Mouse (Mus musculus) mouse trophoblast stem cell (cell line): ENCODE results near the gene Ctf1.

Source experiments
- in situ Hi-C, 2 experiments: fragments of 300-500 bp; cut with MseI, MboI; formaldehyde crosslinking; loops; 2 replicates in 1 of 2; 3 replicates in 1 of 2; pipeline ENCODE4 v1.15.1; 2025

Gene Ctf1

GRCm38 (mm10) chr7:127712461-127713385 is at the start of gene Ctf1:
Ctf1 (plus strand) TSS chr7:127712736.
- in situ Hi-C loops, result no loop called here

GRCm38 (mm10) chr7:127662926-127663325 is 49.6 kb upstream of the Ctf1 start:
- in situ Hi-C loops, result no loop called here

- in situ Hi-C loops, result no loop called here
These were observed 46.4 kb upstream of the Ctf1 start for GRCm38 (mm10) chr7:127666066-127666654.

- in situ Hi-C loops, result no loop called here
These were observed 45.9 kb upstream of the Ctf1 start for GRCm38 (mm10) chr7:127666679-127667078.

DNA sequence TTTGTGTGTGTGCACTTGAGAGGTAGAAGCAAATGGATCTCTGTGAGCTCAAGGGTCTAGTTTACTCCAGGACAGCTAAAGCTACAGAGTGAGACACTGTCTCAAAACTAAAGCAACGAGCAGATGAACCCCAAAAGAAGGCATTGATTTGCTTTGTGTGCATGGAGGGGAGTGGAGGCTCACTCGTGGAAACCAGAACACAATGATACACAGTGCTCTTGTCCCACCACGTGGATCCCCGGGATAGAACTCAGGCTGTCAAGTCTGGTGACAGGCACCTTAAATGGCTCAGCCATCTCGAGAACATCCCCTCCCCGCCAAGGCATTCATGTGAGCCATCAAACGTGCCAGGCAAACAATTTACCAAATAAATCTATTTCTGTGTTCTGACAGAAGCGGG is 45.4 kb upstream of the Ctf1 start:
- in situ Hi-C loops, result no loop called here

DNA sequence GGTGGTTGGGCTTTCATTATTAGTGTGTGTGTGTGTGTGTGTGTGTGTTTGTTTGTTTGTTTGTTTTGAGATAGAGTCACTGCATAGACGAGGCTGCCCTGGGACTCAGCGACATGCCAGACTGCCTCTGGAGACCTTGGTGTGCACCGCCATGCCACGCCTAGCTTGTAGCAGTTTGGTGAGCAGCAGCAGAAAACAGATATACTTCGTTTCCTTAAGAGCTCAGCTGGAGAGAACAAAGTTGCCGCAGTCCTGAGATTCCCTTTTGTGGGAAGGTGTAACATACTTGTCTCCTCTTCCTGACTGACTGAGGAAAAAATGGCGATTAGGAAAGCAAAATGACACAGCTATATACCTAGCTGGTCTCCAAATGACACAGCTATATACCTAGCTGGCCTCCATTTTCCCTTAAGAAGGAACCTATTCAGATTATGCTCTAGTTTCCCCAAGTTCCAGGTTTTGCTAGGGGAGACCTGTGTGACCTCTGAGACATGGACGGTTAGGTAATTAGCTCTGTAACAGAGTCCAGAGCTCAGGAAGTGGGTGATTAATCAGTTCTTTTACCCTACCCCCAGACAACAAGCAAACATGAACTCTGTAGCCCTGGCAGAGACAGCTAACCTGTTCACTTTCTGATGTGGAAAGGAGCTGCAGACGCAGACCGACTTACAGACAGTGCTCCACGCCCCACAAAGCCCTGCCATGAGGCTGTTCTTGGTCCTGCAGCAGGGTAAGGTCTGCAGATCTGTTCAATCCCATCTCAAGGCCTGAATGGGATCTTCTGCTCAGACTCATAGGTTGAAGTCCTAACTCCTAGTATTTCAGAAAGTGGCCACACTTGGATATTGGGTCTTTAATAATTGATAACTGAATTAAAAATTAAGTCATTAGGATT is 40.4 kb upstream of the Ctf1 start:
- in situ Hi-C loops, result no loop called here

DNA sequence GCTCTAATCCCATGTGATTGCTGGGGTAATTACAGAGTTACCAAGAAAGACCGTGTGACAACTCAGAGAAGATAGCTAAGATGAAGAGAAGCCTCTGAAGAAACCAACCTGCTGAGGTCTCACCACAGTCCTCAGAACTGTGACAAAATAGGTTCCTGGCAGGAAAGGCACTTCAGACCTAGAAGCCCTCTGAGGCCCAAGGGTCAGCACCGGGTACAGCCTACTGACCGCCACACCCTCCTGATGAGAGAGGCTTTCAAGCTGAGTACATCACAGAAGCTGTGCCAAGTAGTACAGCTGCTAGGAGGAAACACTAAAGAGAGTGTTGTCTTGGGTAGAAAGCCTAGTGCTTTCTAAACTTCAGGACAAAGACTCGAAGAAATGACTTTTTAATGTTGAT is 39.8 kb upstream of the Ctf1 start:
- in situ Hi-C loops, result no loop called here

GRCm38 (mm10) chr7:127674977-127675376 is 37.6 kb upstream of the Ctf1 start:
- in situ Hi-C loops, result no loop called here

DNA sequence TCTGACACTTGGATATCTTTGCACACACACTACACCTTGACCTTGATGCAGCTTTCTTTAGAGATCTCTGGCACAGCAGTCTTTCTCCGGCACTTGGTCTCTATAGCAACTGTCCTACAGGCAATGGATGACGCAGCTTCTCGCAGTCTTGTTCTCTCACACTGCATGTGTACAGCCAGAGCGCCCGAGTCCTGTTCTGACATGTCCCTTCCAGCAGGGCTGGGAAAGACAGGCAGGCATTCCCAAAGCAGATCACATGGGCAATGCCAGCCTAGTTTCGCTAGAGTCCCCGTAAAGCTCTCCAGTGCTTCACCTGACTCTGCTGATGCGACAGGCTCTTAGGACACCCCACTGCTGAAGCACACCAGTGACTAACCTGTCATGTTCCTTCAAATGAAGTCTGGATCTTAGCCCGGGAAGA is 37.1 kb upstream of the Ctf1 start:
- in situ Hi-C loops, result no loop called here

- in situ Hi-C loops, result no loop called here
These were observed 35.5 kb upstream of the Ctf1 start for GRCm38 (mm10) chr7:127677077-127677476.

DNA sequence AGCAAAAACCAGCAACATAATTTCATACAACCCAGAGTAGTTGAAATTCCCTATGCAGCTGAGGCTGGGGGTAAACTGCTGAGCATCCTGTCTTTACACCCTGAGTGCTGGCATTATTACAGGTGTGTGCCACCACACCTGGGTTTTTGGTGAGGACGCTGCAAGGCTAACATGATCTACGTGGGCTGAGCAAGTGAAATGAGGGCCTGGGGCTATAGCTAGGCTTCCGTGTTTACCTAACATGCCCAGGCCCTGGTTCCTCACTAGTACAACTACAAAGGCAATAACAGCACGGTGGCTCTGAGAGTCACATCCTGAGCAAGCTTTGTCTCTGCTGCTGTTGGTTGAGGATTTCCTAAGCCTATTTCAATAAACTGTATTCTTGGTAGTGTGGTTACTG is 34.9 kb upstream of the Ctf1 start:
- in situ Hi-C loops, result no loop called here

DNA sequence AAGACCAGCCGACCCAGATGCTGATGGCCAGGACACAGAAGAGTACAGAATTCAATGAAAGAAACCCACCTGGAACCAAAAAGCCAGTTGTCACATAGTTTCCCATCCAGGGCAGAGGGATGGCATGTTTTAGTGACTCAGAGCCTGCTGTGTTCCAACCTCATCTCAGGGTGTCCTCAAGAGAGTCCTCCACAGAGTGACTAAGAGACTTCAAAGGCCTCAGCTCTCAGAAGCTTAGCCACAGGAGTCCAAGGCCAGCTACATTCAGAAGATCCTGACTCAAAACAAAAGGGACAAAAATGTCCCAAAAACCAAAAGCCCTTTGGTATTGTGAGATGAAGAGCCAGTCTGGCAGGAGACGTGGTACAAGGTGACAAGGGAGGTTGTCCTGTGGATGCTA is 33.7 kb upstream of the Ctf1 start:
- in situ Hi-C loops, result no loop called here

- in situ Hi-C loops, result no loop called here
These were observed 32.0 kb upstream of the Ctf1 start for GRCm38 (mm10) chr7:127680541-127680940.

DNA sequence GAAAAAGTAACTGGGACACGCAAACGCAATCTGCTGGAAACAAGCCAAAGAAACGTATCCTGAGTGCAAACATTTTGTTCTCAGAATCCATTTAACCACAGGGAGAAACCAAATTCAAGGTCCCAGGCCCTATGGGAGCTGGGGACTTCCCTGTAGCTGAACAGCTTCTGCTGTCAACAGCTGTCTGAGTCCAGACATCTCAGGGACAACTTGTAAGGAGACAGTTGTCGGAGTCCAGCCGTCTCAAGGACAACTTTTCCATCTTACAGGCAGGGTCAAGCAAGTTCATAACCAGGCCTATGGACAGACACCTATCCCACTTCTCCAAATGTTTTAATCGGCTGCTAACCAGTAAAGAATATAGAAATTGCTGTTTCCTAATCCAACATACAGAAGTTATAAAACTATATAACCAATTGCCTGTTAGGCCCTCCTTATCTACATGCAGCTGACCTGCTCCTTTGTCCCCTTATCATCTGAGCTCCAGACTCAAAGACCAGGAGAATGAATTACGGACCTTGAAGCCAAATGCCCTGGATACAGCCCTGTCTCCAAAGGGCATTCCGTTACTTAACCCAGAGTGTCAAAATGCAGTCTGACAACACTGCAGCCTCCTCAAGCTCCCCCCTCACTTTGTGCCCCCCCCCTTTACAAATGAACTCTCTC is 30.5 kb upstream of the Ctf1 start:
- in situ Hi-C loops, result no loop called here

- in situ Hi-C loops, result no loop called here
These were observed 27.1 kb upstream of the Ctf1 start for GRCm38 (mm10) chr7:127685304-127686018.

DNA sequence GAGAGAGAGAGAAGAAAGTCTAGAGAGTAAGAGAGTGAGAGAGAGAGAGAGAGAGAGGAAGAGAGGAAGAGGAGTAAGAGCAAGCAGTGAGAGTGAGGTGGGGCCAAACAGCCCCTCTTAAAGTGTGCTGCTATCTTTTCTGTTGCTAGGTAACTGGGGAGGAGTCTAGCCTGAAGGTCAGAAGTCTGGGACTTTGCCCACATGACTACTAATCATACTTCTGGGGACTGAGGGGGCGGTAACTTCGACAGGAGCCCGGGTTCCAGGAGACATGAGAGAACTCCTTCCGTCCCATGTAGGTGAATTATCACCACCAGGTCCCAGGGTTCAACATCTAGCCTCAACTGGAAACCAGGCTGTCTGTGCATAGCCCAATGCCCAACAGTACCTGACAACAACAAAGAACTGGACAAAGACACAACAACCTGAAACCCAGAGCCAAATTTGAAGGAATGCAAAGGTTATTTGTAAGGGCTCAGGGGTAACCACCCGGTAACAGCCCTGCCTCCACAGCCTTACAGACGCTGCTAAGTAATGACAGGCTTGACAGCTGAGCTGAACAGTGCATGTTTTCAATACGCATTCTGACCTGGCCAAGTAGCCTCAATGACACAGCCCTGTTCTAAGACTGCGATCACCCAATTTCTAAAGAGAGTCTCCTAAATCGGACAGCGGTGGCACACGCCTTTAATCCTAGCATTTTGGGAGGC is 25.6 kb upstream of the Ctf1 start:
- in situ Hi-C loops, result no loop called here

DNA sequence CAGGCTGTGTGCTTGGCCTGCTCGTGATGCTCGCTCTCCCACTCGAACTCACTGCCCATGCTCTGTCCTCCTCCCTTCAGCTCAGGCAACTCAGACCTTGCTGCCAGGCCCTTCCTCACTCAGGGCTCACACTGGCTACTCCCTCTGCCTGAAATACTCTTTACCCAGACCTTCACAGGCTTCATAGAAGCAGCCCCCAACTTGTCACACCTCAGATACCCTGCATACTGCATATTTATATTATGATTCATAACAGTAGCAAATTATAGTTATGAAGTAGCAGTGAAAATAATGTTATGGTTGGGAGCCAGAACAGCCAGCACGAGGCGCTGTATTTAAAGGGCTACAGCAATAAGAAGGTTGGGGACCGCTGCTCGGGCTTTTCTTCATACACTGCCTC is 23.6 kb upstream of the Ctf1 start:
- in situ Hi-C loops, result no loop called here

DNA sequence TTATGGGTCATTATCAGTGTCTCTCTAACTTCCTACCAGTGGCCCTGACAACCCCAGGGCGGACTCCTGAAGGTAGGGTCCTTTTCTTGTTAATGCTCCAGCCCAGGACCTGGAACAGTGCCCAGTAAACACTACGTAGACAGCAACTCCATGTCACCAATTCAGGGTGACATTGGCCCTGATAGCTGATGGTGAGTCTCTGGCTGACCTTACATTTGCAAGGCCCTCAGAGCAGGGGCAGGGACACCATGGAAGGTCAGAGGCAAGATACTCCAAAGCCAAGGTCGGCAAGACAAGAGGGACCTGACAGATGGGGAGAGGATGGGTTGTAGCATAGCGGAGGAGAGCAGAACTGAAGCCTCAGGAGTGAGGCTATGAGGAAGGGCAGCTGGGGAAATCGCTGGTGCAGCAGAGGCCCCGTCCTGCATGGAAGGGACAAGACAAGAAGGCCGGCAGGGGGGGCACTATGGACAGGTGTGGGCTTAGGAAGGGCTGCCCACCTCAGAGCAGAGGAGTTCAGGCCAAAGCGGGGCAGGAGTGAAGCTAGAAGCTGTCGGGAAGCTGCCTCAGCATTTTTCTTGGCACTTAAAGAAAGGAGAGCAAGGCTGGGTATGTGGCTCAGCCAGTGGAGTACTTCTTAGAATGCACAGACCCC is 22.8 kb upstream of the Ctf1 start:
- in situ Hi-C loops, result no loop called here

- in situ Hi-C loops, result no loop called here
These were observed 21.1 kb upstream of the Ctf1 start for GRCm38 (mm10) chr7:127691221-127691989.
